Mouse (Mus musculus): ENCODE results near the gene Cryge. TPM values are rescaled to one million over a fixed set of nuclear protein-coding genes. Genes with fewer than 3 reads are reported as not detected.
"Not testable (repeated sequence)": the region's sequence is repeated elsewhere in the genome, so short reads cannot be mapped to it uniquely, and the experiment has no call there.

Gene Cryge
- polyA plus RNA-seq (2015; fragmentation: Nextera tagmentation; extraction: Ambion mirVana), result not detected in 2 replicates

DNA sequence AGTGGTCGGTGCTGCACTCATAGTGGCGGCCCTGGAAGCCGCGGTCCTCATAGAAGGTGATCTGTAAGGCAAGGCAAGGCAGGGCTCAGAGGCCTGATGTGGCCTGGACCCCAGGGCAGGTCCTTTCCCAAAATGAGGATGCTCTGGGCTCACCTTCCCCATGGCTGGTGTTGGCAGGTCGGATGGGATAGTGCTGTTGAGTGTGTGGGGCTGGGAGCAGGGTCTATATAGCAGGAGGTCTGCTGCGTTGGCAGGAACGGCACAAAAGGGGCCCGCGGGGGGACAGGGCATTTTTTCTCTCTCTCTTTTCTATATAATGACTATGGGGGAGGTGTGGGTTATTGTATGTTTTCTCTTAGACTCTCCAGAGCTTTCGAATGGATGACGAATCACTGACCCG is at the start of gene Cryge:
TSS of gene Cryge (minus strand) at position 198 of the 400 bp plus-strand sequence.
- not testable (repeated sequence) for H3K9me3 ChIP-seq (ENCODE audit: control insufficient read depth, low read length); H3K9ac ChIP-seq (replicated peaks; ENCODE audit: low read depth, low read length); H3K27ac ChIP-seq (ENCODE audit: low read length); H3K27me3 ChIP-seq (replicated peaks; ENCODE audit: control insufficient read depth, insufficient read depth, low read length); H3K4me1 ChIP-seq (replicated peaks; ENCODE audit: control insufficient read depth, insufficient read depth, low read length); ATAC-seq; H3K4me2 ChIP-seq (ENCODE audit: low read length); H3K36me3 ChIP-seq (ENCODE audit: control insufficient read depth, insufficient read depth); H3K4me3 ChIP-seq (replicated peaks; ENCODE audit: low read length)
- 29% methylated on average over 10 of the region's 12 CpGs for WGBS

DNA sequence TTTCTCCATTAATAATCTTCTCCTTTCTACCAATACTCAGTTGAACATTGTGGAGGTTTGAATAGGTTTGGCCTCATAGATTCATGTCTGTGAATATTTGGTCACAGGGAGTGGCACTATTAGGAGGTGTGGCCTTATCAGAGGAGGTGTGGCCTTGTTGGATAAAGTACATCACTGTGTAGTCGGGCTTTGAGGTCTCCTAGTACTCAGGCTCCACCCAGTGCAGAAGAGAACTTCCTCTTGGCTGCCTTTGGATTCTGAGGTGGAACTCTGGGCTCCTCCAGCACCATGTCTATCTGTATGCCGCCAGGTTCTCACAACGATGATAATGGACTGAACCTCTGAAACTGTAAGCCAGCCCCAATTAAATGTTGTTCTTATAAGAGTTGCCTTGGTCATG is 46.0 kb upstream of the Cryge start:
- Histone ChIP-seq H3K4me3 (replicated peaks; ENCODE audit: low read length) (no peak overlapping the region), H3K9ac (replicated peaks; ENCODE audit: low read depth, low read length) (no peak overlapping the region), H3K4me2 (ENCODE audit: low read length) (no peak overlapping the region), H3K9me3 (ENCODE audit: control insufficient read depth, low read length) (no peaks in the 10 kb centered on the region), H3K4me1 (replicated peaks; ENCODE audit: control insufficient read depth, insufficient read depth, low read length) (no peaks in the 10 kb centered on the region), H3K27ac (ENCODE audit: low read length) (no peak overlapping the region), H3K36me3 (ENCODE audit: control insufficient read depth, insufficient read depth) (no peaks in the 10 kb centered on the region), H3K27me3 (replicated peaks; ENCODE audit: control insufficient read depth, insufficient read depth, low read length) (no peaks in the 10 kb centered on the region)
- no peak for ATAC-seq
- WGBS, result 88% methylated on average over 3 of the region's 3 CpGs

DNA sequence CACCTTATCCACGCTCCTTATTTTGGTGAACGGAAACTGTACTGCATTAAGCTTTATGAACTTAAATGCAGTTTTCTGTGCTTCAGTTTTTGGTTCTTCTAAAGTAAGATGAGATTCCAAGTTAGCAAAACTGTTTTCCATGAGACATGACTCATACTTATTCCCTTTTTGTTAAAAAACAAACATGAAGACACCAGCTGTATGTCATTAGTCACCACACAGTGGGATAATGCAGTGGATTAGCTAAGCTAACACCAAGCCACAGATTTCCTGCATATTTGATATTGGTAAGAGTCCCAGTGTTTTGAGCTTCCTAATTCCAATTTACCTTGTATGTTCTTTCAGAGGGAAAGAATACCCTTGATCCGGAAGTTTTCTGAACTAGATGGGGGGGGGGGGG is 40.6 kb upstream of the Cryge start:
- H3K4me1 ChIP-seq (replicated peaks; ENCODE audit: control insufficient read depth, insufficient read depth, low read length), result no peaks in the 10 kb centered on the region
- H3K27ac ChIP-seq (ENCODE audit: low read length), result no peak overlapping the region
- H3K4me3 ChIP-seq (replicated peaks; ENCODE audit: low read length), result no peak overlapping the region
- H3K4me2 ChIP-seq (ENCODE audit: low read length), result no peak overlapping the region
- 89% methylated on average over 3 of the region's 3 CpGs for WGBS
- H3K9ac ChIP-seq (replicated peaks; ENCODE audit: low read depth, low read length), result no peak overlapping the region
- H3K27me3 ChIP-seq (replicated peaks; ENCODE audit: control insufficient read depth, insufficient read depth, low read length), result no peaks in the 10 kb centered on the region
- no peaks in the 10 kb centered on the region for H3K9me3 ChIP-seq (ENCODE audit: control insufficient read depth, low read length)
- H3K36me3 ChIP-seq (ENCODE audit: control insufficient read depth, insufficient read depth), result no peaks in the 10 kb centered on the region
- no peak for ATAC-seq

DNA sequence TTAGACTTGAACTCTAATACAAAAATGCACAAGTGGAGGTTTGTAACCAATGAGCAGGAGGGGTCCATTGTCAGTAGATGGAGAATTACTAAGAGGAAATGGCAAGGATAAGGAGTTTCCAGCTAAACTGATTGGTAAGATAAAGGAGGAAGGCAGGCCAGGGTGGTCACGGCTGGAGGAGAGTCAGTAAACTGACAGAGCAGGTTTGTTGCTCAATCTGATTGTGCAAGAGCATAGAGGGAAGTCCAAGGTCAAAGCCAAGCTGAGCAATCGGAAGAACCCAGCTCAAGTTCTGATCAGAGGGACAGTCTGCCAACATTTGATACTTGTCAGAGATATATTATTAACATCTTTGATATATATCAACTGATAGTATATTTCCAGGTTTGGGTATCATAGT is 39.4 kb upstream of the Cryge start:
- Histone ChIP-seq H3K9me3 (ENCODE audit: control insufficient read depth, low read length) (no peaks in the 10 kb centered on the region), H3K4me2 (ENCODE audit: low read length) (no peak overlapping the region), H3K9ac (replicated peaks; ENCODE audit: low read depth, low read length) (no peak overlapping the region), H3K27me3 (replicated peaks; ENCODE audit: control insufficient read depth, insufficient read depth, low read length) (no peaks in the 10 kb centered on the region), H3K27ac (ENCODE audit: low read length) (no peak overlapping the region), H3K4me1 (replicated peaks; ENCODE audit: control insufficient read depth, insufficient read depth, low read length) (no peaks in the 10 kb centered on the region), H3K36me3 (ENCODE audit: control insufficient read depth, insufficient read depth) (no peaks in the 10 kb centered on the region), H3K4me3 (replicated peaks; ENCODE audit: low read length) (no peak overlapping the region)
- 83% methylated on average over 2 of the region's 2 CpGs for WGBS
- ATAC-seq, result no peak

DNA sequence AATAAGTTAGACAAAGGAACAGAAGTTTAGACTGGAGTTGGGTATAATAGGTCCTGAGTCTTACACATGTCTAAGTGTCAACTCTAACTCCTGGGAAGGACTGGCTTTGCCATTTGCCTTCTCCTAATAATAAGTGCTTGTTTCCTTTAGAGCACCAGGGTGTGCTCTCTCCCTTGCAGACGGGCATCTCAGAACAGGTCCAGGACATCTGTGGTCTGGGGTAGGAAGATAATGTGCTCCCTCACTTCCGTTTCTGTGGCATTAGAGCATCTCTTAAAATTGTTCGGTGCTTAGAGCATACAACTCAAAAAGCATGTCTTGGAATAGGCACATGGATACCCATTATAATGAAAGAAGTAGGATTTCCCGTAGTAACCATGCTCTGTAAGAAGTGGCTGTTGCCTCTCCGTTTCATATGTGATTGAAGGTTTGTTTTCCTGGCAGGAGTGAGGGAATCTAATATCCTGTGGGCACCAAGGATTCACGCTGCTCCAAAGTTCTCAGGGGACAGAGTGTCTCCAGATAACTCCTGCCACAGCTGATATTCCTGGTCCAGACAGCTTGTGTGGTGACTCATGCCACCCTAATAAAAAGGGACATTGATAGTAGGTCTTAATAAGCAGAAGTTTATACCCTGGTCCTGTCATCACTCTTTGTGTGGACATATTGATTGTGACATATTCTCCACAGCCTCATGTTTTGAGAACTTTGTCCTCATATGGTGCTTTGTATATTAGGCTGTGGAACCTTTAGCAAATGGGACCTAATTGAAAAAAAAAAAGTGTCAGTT is 37.8 kb upstream of the Cryge start:
- no peaks in the 10 kb centered on the region for H3K9me3 ChIP-seq (ENCODE audit: control insufficient read depth, low read length)
- no peak overlapping the region for H3K9ac ChIP-seq (replicated peaks; ENCODE audit: low read depth, low read length)
- 82% methylated on average over 6 of the region's 6 CpGs for WGBS
- ATAC-seq, result no peak
- H3K27me3 ChIP-seq (replicated peaks; ENCODE audit: control insufficient read depth, insufficient read depth, low read length), result no peaks in the 10 kb centered on the region
- no peak overlapping the region for H3K4me2 ChIP-seq (ENCODE audit: low read length)
- no peaks in the 10 kb centered on the region for H3K4me1 ChIP-seq (replicated peaks; ENCODE audit: control insufficient read depth, insufficient read depth, low read length)
- no peak overlapping the region for H3K4me3 ChIP-seq (replicated peaks; ENCODE audit: low read length)
- H3K27ac ChIP-seq (ENCODE audit: low read length), result no peak overlapping the region
- H3K36me3 ChIP-seq (ENCODE audit: control insufficient read depth, insufficient read depth), result no peaks in the 10 kb centered on the region

DNA sequence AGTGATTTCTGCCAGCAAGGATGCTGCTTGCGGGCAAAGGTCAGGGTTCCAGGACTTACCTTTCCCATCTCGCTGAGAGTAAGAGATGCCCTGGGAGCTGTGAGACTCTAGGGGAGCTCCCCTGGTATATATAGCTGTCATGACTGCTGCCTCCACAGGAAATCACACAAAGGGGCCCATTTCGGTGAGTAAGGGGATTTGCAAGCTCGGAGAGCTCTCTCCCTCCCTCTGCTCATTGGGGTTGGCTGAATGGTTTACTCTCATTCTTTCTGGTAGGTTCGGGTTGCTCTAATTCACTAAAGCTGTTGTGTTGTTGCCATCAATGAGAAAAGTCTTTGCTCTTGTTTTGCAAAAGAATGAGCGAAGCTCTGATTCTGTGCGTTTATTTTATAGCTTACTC is 31.2 kb upstream of the Cryge start, which contains the start of gene Crygb:
TSS of gene Crygb (minus strand) at position 101 of the 400 bp plus-strand sequence.
- Histone ChIP-seq H3K9ac (replicated peaks; ENCODE audit: low read depth, low read length) (no peak within 1 kb of the TSS), H3K27ac (ENCODE audit: low read length) (no peak within 1 kb of the TSS), H3K27me3 (replicated peaks; ENCODE audit: control insufficient read depth, insufficient read depth, low read length) (no peaks in the 10 kb centered on the region), H3K4me3 (replicated peaks; ENCODE audit: low read length) (no peak within 1 kb of the TSS), H3K36me3 (ENCODE audit: control insufficient read depth, insufficient read depth) (no peaks in the 10 kb centered on the region), H3K4me1 (replicated peaks; ENCODE audit: control insufficient read depth, insufficient read depth, low read length) (no peaks in the 10 kb centered on the region), H3K9me3 (ENCODE audit: control insufficient read depth, low read length) (no peaks in the 10 kb centered on the region), H3K4me2 (ENCODE audit: low read length) (no peak within 1 kb of the TSS)
- ATAC-seq, result no peak
- WGBS, result 27% methylated on average over 7 of the region's 7 CpGs

DNA sequence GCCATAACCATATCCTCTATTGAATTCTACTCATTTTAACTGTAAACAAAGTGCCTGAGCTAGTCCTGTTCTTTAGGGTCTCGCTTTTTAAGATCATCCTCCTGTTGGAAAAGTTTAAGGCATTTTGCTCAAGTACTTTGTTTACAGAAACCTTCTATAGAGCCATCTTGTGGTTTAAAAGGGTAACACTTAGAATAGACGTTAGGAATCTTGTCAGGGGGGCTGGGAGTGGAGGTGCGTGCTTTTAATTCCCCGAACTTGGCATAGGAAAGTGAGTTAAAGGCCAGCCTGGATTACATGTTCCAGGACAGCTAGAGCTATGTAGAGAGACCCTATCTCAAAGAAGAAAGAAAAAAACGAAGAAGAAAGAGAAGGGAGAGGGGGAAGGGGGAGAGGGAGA is 24.7 kb upstream of the Cryge start:
- WGBS, result 15% methylated on average over 5 of the region's 5 CpGs
- H3K27ac ChIP-seq (ENCODE audit: low read length), result no peak overlapping the region
- no peak for ATAC-seq

DNA sequence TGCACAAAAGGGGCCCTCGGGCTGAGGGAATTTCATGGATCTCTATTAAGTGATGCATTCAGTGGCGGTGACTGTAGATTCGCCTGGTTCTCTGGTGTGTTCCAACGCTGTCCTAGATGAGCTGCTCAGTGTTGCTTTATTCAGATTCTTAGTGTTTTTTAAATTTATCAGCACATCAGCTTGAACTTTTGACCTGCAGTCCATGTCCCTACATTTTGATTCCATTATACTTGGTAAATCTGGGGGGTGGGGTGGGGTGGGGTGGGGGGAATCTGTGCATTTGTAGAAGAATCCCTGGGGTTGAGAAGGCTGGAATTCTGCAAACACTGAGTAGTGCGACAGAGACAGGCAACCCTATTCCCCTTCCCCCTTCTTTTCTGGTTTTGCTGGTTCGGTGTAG is 22.6 kb upstream of the Cryge start, which contains the start of gene Crygc:
TSS of gene Crygc (minus strand) at position 101 of the 400 bp plus-strand sequence.
- H3K4me3 ChIP-seq (replicated peaks; ENCODE audit: low read length), result no peak within 1 kb of the TSS
- H3K4me2 ChIP-seq (ENCODE audit: low read length), result no peak within 1 kb of the TSS
- no peak within 1 kb of the TSS for H3K27ac ChIP-seq (ENCODE audit: low read length)
- H3K27me3 ChIP-seq (replicated peaks; ENCODE audit: control insufficient read depth, insufficient read depth, low read length), result no peaks in the 10 kb centered on the region
- H3K36me3 ChIP-seq (ENCODE audit: control insufficient read depth, insufficient read depth), result no peaks in the 10 kb centered on the region
- no peaks in the 10 kb centered on the region for H3K9me3 ChIP-seq (ENCODE audit: control insufficient read depth, low read length)
- 54% methylated on average over 6 of the region's 6 CpGs for WGBS
- H3K9ac ChIP-seq (replicated peaks; ENCODE audit: low read depth, low read length), result no peak within 1 kb of the TSS
- ATAC-seq, result no peak
- no peaks in the 10 kb centered on the region for H3K4me1 ChIP-seq (replicated peaks; ENCODE audit: control insufficient read depth, insufficient read depth, low read length)

More for the DNA sequence above, 24.7 kb upstream of the Cryge start:
- no peak overlapping the region for H3K4me2 ChIP-seq (ENCODE audit: low read length)
- H3K36me3 ChIP-seq (ENCODE audit: control insufficient read depth, insufficient read depth), result no peaks in the 10 kb centered on the region
- no peaks in the 10 kb centered on the region for H3K27me3 ChIP-seq (replicated peaks; ENCODE audit: control insufficient read depth, insufficient read depth, low read length)
- no peaks in the 10 kb centered on the region for H3K4me1 ChIP-seq (replicated peaks; ENCODE audit: control insufficient read depth, insufficient read depth, low read length)
- no peak overlapping the region for H3K4me3 ChIP-seq (replicated peaks; ENCODE audit: low read length)
- no peak overlapping the region for H3K9ac ChIP-seq (replicated peaks; ENCODE audit: low read depth, low read length)
- H3K9me3 ChIP-seq (ENCODE audit: control insufficient read depth, low read length), result no peaks in the 10 kb centered on the region

DNA sequence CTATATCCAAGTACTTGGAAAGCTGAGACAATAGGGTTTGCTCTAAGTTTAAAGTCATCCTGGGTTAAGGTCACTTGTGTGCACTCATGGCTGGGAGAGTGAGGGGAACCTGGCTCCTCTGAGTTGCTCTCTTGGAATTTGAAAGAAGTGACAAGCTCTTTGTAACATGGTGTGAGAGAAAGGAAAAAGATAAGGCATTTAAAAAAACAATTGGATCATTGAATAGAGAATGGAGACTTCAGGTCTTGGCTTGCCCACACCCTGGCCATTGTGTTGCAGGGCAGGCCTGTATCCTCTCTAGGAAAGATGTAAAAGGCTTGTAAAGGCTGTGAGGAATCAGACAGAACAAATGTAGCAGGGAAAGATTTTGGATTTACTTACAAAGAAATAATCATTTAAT is 16.9 kb upstream of the Cryge start:
- Histone ChIP-seq H3K9ac (replicated peaks; ENCODE audit: low read depth, low read length) (no peak overlapping the region), H3K4me1 (replicated peaks; ENCODE audit: control insufficient read depth, insufficient read depth, low read length) (no peaks in the 10 kb centered on the region), H3K4me2 (ENCODE audit: low read length) (no peak overlapping the region), H3K27me3 (replicated peaks; ENCODE audit: control insufficient read depth, insufficient read depth, low read length) (no peaks in the 10 kb centered on the region), H3K9me3 (ENCODE audit: control insufficient read depth, low read length) (no peaks in the 10 kb centered on the region), H3K4me3 (replicated peaks; ENCODE audit: low read length) (no peak overlapping the region), H3K27ac (ENCODE audit: low read length) (no peak overlapping the region), H3K36me3 (ENCODE audit: control insufficient read depth, insufficient read depth) (no peaks in the 10 kb centered on the region)
- no peak for ATAC-seq

All from forebrain, embryonic 16.5 days (tissue).